Mouse (Mus musculus) heart, postnatal 0 days (tissue): ENCODE results near the gene Itgb5.

Experiments used
- CTCF ChIP-seq: IDR thresholded peaks from 2 replicates; pipeline ENCODE4 v1.5.1; 2016; ENCODE audit warnings: antibody characterized with exemption, control low read depth, low read depth
- EP300 ChIP-seq: IDR thresholded peaks from 2 replicates; pipeline ENCODE4 v1.6.1; 2016; ENCODE audit warnings: antibody characterized with exemption, low read depth

- TF ChIP-seq CTCF (no peak), EP300 (no peak)
These were observed 74.4 kb downstream of the Itgb5 start for GRCm38 (mm10) chr16:33903664-33904441.
